Mouse (Mus musculus) embryonic facial prominence, embryonic 14.5 days (tissue): ENCODE measurements around the gene Trpm4. TPM values are rescaled to one million over a fixed set of nuclear protein-coding genes. Genes with fewer than 3 reads are reported as not detected.

Experiments
- ATAC-seq: fragments of 200-750 bp; cut with Nextera tagmentation; 2 replicates; pipeline ENCODE4 v1.8.0; 2017; ENCODE audit warnings: low read depth, moderate number of reproducible peaks, moderate TSS enrichment
- DNase-seq: peaks from one replicate; pipeline ENCODE4 v3.0.0-alpha.2; 2015; ENCODE audit warnings: low spot score
- H3K27ac ChIP-seq: fragments of 300-500 bp; sonication (generic); replicated peaks from 2 replicates; pipeline ENCODE4 v1.5.1; 2014; ENCODE audit warnings: low read depth, mild to moderate bottlenecking, low read length, moderate library complexity
- H3K27me3 ChIP-seq: fragments of 300-500 bp; sonication (generic); replicated peaks from 2 replicates; pipeline ENCODE4 v1.6.1; 2014; ENCODE audit warnings: low read length; ENCODE audit not compliant: control insufficient read depth, insufficient read depth
- H3K36me3 ChIP-seq: fragments of 300-500 bp; sonication (generic); 2 replicates; pipeline ENCODE4 v1.6.1; 2014; ENCODE audit warnings: low read length, mixed read lengths; ENCODE audit not compliant: control insufficient read depth, insufficient read depth
- H3K4me1 ChIP-seq: fragments of 300-500 bp; sonication (generic); 2 replicates; pipeline ENCODE4 v1.6.1; 2014; ENCODE audit warnings: antibody characterized with exemption, low read length; ENCODE audit not compliant: control insufficient read depth, insufficient read depth
- H3K4me2 ChIP-seq: fragments of 300-500 bp; sonication (generic); 2 replicates; pipeline ENCODE4 v1.6.1; 2014; ENCODE audit warnings: low read depth, mild to moderate bottlenecking, low read length, moderate library complexity, mixed read lengths
- H3K4me3 ChIP-seq: fragments of 300-500 bp; sonication (generic); 2 replicates; pipeline ENCODE4 v1.5.1; 2014; ENCODE audit warnings: low read depth, mild to moderate bottlenecking, low read length
- H3K9ac ChIP-seq: fragments of 300-500 bp; sonication (generic); 2 replicates; pipeline ENCODE4 v1.6.1; 2014; ENCODE audit warnings: low read depth, mild to moderate bottlenecking, low read length, moderate library complexity, mixed read lengths
- H3K9me3 ChIP-seq: fragments of 300-500 bp; sonication (generic); 2 replicates; pipeline ENCODE4 v1.6.1; 2016; ENCODE audit warnings: low read length; ENCODE audit not compliant: control insufficient read depth
- WGBS: fragments of 180-500 bp; shearing (Covaris S2); extraction: QIAGEN DNeasy Blood & Tissue Kit; methylation state at CpG from one replicate; pipeline ENCODE4 v1.1.7; 2014; 5-methylcytosine and 5-hydroxymethylcytosine counted together
- polyA plus RNA-seq: library from polyadenylated mRNA; unstranded; fragments of >200 nt; fragmentation: Nextera tagmentation; extraction: Ambion mirVana; gene quantifications from 2 replicates; pipeline ENCODE4 v1.2.1, GENCODE M21; 2014

Gene Trpm4
- polyA plus RNA-seq, 1 experiment from 2014 or later, result 16.6 TPM

DNA sequence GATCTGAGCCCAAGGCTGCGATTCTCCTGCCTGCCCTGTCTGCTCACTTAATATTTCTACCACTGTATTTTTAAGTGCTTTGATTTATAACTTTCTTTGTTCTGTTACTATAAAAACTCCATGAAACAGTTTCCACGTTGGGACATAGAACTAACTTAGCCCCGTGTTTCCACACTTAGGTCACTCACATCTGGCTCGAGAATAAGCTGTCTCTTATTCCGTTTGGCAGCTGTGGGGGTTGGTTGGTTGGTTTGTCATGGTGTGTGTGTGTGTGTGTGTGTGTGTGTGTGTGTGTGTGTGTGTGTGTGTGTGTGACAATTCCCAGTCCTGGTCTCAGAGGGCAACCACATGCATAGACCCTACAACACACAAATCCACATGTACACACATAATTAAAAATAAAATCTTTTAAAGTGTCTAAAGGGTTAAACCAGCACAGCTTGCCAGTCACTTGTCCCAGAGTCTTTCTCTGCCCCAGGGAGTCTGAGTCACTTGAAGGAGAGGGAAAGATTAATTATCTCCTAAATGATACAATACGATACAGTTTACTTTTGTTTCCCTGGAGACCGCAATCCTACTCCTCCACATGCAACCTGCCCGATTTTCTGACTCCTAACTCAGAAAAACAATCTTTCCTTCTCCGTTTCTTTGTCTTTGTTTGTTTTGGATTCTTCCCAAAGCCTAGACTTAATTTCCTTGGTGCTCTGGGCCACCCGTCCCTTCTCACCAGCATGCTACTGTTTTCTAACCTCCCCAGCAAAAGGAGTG, 20.7 kb downstream of the Trpm4 start:
- Histone ChIP-seq H3K9ac (peak overlapping the region; percentile 30; the same call in 1 of the 2 replicates), H3K4me3 (no peak overlapping the region), H3K27me3 (no peaks in the 10 kb centered on the region), H3K9me3 (no peaks in the 10 kb centered on the region), H3K4me2 (peak overlapping the region; percentile 19), H3K36me3 (peaks cover 46% of the 10 kb centered on the region), H3K4me1 (peaks cover 15% of the 10 kb centered on the region), H3K27ac (peak overlapping the region; percentile 63; the same call in 1 of the 2 replicates)
- WGBS, result 14% methylated on average over 10 of the region's 10 CpGs
- ATAC-seq (peak; percentile 53; the same call in 1 of the 2 replicates), DNase-seq (peak; percentile 77)

DNA sequence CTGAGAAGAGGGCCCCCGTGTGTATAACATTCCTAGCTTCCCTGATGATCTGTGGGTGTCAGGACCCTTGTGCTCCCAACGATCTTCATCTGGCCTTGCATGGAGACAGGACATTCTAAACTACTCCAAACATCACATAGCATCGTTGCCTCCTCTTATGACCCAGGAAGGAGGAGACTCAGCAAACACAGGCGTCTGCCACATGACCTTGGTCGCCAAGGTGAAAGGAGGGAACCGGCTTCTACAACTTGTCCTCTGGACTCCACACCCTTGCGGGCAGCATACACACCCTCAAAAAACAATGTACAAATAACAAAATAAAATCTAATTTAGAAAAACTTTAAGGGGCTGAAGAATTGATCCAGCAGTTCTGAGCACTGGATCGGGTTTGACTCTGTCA, 21.6 kb downstream of the Trpm4 start:
- no peak overlapping the region for H3K27ac ChIP-seq
- no peak overlapping the region for H3K4me2 ChIP-seq
- DNase-seq (no peak), ATAC-seq (no peak)
- H3K4me3 ChIP-seq, result no peak overlapping the region
- H3K4me1 ChIP-seq, result peaks cover 15% of the 10 kb centered on the region
- 48% methylated on average over 8 of the region's 8 CpGs for WGBS
- peaks cover 41% of the 10 kb centered on the region for H3K36me3 ChIP-seq
- no peak overlapping the region for H3K9ac ChIP-seq
- H3K9me3 ChIP-seq, result no peaks in the 10 kb centered on the region
- H3K27me3 ChIP-seq, result no peaks in the 10 kb centered on the region

DNA sequence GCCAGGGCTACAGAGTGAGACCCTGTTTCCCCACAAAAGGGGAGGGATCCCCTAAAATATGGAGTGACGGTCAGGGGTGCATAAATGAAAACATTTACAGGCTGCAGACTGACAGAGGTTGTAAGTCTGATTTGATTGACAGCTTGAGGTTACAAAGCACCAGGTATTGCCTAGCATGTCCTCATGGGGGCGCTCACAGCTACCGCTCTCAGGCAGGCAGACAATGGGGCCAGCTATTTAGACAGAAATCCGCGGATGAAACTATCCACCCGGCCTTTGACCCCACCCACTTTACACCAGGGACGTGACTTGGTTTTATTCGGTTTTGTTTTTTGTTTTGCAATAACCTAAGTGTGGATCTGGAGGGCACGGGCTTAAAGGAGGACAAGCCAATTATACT, 24.1 kb downstream of the Trpm4 start:
- peak; percentile 57 for DNase-seq
- Histone ChIP-seq H3K9ac (no peak overlapping the region), H3K27me3 (no peaks in the 10 kb centered on the region), H3K27ac (no peak overlapping the region), H3K4me1 (peaks cover 15% of the 10 kb centered on the region), H3K4me3 (no peak overlapping the region), H3K4me2 (no peak overlapping the region), H3K36me3 (peaks cover 26% of the 10 kb centered on the region), H3K9me3 (no peaks in the 10 kb centered on the region)
- WGBS, result 18% methylated on average over 9 of the region's 9 CpGs
- ATAC-seq, result peak; percentile 13; the same call in 1 of the 2 replicates

DNA sequence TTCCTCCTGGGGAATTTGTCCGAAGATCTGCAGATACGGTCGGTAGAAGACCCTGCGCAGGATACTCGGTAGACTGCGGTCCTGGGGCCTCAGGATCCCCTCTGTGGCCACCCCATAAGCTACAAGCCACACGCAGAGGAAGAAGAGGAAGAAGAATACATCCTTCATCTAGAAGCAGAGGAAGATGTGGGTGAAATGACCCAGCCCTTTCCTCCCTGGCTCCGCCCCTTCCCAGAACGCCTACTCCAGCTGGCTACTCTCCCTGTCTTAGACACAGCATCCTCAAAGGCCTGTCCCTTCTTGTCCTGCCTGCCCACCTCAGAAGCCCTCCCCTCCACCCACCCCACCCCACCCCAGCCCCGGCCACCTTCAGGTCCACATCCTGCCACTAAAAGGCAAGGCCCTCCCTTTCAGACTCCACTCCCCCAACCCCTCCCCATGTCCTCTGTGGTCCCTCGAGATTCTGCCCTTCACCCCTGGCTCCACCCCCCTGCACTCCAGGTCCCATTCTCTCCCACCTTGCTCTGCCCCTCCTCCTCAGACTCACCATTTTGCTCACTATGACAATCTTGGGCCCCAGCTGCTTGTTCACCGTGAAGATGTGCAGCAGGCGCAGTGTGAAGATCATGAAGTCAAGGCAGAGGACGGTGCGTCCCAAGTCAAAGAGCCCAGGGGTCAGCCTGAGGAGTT, 24.9 kb downstream of the Trpm4 start:
- ATAC-seq (no peak), DNase-seq (no peak)
- Histone ChIP-seq H3K27ac (no peak overlapping the region), H3K4me3 (no peak overlapping the region), H3K36me3 (peaks cover 29% of the 10 kb centered on the region; the same call in 1 of the 2 replicates), H3K9me3 (no peaks in the 10 kb centered on the region), H3K27me3 (no peaks in the 10 kb centered on the region), H3K4me1 (peaks cover 12% of the 10 kb centered on the region), H3K4me2 (no peak overlapping the region), H3K9ac (no peak overlapping the region)
- WGBS, result 75% methylated on average over 15 of the region's 15 CpGs

DNA sequence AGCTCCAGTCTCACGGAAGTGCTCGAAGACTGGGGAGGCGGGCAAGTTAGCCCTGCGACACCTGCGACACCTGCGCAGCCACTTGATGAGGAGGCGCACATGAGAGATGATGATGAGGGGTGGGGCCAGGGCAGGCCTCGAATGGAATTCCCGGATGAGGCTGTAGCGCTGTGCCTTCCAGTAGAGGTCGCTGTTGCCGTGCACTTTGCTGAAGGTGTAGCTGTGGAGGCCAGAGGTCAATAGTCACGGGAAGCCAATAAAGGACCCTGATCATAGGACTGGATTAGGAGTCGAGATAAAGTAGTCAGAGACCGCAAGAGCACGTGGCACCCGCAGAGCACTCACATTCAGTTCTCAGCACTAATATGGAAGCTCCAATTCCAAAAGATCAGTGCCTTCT, 28.3 kb downstream of the Trpm4 start:
- peak overlapping the region; percentile 5; the same call in 1 of the 2 replicates for H3K4me2 ChIP-seq
- H3K4me1 ChIP-seq, result no peaks in the 10 kb centered on the region
- peak; percentile 44; the same call in 1 of the 2 replicates for ATAC-seq
- H3K36me3 ChIP-seq, result peaks cover 30% of the 10 kb centered on the region; the same call in 1 of the 2 replicates
- no peak overlapping the region for H3K27ac ChIP-seq
- no peak overlapping the region for H3K4me3 ChIP-seq
- DNase-seq, result peak; percentile 39
- no peaks in the 10 kb centered on the region for H3K9me3 ChIP-seq
- H3K27me3 ChIP-seq, result no peaks in the 10 kb centered on the region
- WGBS, result 11% methylated on average over 17 of the region's 17 CpGs
- H3K9ac ChIP-seq, result no peak overlapping the region

DNA sequence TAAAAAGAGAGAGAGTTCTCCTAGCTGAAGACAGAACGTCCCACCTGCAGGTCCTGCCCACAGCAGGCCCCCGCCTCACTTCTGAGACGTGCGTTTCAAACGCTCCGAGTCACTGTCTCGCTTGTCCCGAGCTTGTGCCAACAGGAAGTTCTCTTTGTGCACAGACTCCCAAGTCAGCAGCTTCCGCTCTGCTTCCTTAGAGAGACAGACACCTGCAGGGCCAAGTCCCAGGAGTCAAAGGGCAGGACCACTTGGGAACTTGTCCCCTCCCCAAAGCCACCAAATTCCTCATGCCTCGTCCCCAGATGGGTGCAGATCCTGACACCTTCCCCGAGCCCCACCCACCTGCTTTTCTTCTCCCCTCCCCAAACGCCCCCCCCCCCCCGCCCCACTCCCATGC, 28.7 kb downstream of the Trpm4 start:
- Histone ChIP-seq H3K36me3 (peaks cover 27% of the 10 kb centered on the region; the same call in 1 of the 2 replicates), H3K27me3 (no peaks in the 10 kb centered on the region), H3K9ac (no peak overlapping the region), H3K4me1 (no peaks in the 10 kb centered on the region), H3K9me3 (no peaks in the 10 kb centered on the region), H3K4me2 (peak overlapping the region; percentile 5; the same call in 1 of the 2 replicates), H3K4me3 (no peak overlapping the region), H3K27ac (no peak overlapping the region)
- no peak for ATAC-seq
- peak; percentile 21 for DNase-seq
- WGBS, result 23% methylated on average over 9 of the region's 13 CpGs

DNA sequence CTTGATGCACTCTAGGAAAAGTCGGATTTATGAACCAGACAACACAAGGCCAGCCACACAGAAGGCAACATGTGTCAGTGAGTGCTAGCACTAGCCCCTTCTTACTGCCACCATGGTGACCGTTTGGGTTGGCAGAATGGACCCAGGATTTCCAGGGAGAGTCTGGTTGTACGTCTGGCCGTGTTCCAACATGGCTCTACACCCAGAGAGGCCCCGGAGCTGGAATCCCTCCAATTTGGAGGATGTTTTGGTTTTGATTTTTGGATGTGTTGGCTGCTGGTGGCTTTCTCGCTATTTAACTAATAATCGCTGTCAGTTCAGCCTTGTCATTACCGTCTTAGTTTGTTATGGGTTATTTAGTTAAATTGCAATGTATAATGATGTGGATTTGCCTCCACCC, 31.0 kb downstream of the Trpm4 start:
- no peak overlapping the region for H3K4me3 ChIP-seq
- no peak overlapping the region for H3K27ac ChIP-seq
- no peaks in the 10 kb centered on the region for H3K27me3 ChIP-seq
- no peaks in the 10 kb centered on the region for H3K9me3 ChIP-seq
- peaks cover 17% of the 10 kb centered on the region; the same call in 1 of the 2 replicates for H3K36me3 ChIP-seq
- H3K4me1 ChIP-seq, result no peaks in the 10 kb centered on the region
- no peak overlapping the region for H3K9ac ChIP-seq
- WGBS, result 56% methylated on average over 8 of the region's 8 CpGs
- DNase-seq (peak; percentile 50), ATAC-seq (no peak)
- no peak overlapping the region for H3K4me2 ChIP-seq

DNA sequence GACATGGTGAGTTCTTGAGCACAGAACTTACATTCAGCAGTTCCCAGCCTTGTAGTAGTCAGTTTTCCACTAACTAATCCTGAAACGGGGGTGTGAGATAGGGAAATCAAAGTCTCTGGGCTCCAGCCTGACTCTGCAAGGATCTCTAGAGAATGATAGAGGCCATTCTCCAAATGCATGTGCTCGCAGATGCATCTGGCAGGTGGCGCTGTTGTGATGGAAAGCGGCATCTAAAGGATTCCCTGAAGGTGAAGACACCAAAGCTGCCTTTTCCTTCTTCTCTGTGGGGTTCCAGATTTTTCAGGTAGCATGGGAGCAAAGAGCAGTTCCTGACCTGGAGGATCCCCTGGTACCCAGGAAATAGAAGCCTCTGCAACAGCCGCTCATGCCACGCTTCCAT, 33.3 kb downstream of the Trpm4 start:
- Histone ChIP-seq H3K4me2 (no peak overlapping the region), H3K4me1 (no peaks in the 10 kb centered on the region), H3K9ac (no peak overlapping the region), H3K36me3 (peaks cover 17% of the 10 kb centered on the region; the same call in 1 of the 2 replicates), H3K27me3 (no peaks in the 10 kb centered on the region), H3K27ac (no peak overlapping the region), H3K4me3 (no peak overlapping the region), H3K9me3 (no peaks in the 10 kb centered on the region)
- ATAC-seq, result peak; percentile 47; the same call in 1 of the 2 replicates
- WGBS, result 10% methylated on average over 6 of the region's 6 CpGs
- DNase-seq, result peak; percentile 70
